Mouse (Mus musculus) MEL-GATA-1-ER (cell line): Measurements from ENCODE around the gene Ccdc194.
A peak's percentile ranks its signal among the peaks of the same experiment; 100 is the strongest.

Source experiments
- DNase-seq: peaks from one replicate; pipeline ENCODE4 v3.0.0-alpha.2; 2012; ENCODE audit warnings: low read depth; ENCODE audit errors: extremely low read depth

Ccdc194 gene

DNA sequence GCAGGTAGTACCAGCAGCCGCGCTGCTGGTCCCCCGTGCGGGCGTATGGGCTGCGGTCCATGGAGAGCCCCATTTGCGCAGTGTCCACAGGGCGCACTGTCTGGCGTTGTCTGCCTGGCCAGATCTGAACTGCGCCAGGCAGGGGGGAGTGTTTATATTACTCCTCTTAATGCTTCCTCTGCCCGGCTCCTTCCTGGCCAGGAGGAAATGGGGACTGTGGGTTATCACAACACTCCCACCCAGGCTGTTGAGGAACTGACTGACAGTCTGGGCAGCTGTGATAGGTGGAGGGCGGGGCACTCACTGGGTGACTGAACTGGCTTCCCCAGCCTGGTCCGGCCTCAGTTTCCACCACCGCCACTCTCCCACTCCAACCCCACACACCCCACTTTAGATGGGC, 13.9 kb downstream of the Ccdc194 start, which contains the start of gene Plvap:
Gene Plvap, minus strand, starts transcription at position 109 of the 400 bp plus-strand sequence.
- DNase-seq = peak; percentile 94

DNA sequence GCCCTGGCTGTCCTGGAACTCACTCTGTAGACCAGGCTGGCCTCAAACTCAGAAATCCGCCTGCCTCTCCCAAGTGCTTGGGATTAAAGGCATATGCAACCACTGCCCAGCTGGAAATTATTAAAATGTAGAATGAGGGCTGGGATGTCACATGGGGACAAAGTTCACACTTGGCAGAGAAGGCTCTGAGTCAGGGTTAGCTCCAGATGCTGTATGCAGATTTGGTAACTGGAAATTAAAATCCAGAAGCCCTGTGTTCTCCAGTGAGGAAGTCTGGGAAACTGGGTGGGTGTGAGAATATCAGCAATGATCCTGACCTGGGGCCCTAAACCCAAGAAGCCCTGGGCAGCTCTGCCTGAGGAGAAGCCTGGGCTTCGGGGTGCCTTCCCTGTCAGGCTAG, 16.2 kb downstream of the Ccdc194 start:
- no peak for DNase-seq

- no peak for DNase-seq
Measured at GRCm38 (mm10) chr8:71507589-71508104, 17.9 kb downstream of the Ccdc194 start.

GRCm38 (mm10) chr8:71505979-71506378, 19.5 kb downstream of the Ccdc194 start:
- no peak for DNase-seq

- no peak for DNase-seq
Measured at GRCm38 (mm10) chr8:71505326-71505725, 20.2 kb downstream of the Ccdc194 start.

DNA sequence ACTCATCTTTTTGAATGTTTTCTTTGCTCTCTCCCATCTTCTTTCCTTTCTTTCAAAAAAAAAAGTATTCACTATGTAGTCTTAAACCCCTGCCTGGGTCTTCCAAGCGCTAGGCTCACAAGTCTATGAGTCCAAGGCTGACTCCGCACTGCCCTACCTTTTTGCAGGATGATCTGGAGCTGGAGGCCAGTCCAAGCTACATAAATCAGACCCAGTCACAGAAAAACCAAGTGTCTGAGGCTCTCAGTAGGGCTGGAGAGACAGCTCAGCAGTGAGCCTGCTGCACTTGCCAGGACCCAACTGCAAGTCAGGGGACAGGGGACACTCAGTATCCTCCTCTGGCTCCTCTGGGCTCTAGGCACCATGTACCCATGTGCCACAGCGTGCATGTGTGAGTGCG, 21.2 kb downstream of the Ccdc194 start:
- DNase-seq = no peak

DNA sequence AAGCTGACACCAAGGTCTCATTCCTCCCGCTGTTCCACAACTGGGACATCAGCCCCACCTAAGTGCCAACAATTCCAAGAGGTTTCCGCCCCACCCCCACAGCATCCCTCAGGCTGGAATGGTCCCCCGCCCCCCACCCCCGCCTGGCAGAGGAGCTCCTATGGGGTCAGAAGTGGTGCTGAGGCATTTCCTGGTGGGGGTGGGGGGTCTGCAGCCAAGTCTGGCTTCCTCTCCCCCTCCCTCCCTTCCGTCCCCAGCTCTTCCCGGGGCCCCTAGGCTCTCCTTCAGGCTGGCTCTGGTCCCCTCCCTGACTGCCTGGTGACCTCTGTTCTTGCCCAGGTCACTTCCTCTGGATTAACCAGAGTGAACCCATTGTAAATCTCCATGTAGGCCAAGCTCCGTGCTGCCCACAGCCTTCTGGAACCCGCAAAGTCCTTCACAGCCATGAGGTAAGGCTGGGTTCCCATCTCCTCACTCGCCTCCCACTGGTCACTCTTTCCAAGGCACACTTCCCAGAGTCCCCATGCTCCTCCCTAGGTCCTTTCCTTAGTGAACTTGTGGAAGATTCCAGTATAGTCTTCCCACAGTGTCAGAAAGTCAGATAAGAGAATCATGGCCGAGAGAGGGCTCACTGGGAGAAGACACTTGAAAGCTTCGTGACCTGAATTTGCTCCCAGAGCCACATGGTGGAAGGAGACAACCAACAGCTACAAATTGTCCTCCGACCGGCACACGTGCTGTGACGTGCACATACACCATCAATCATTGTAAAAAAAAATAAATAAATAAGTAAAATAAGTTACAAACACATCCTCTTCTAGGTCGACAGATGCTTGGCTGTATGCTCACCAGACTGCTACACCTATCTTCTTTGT, 26.5 kb downstream of the Ccdc194 start:
- DNase-seq = no peak

DNA sequence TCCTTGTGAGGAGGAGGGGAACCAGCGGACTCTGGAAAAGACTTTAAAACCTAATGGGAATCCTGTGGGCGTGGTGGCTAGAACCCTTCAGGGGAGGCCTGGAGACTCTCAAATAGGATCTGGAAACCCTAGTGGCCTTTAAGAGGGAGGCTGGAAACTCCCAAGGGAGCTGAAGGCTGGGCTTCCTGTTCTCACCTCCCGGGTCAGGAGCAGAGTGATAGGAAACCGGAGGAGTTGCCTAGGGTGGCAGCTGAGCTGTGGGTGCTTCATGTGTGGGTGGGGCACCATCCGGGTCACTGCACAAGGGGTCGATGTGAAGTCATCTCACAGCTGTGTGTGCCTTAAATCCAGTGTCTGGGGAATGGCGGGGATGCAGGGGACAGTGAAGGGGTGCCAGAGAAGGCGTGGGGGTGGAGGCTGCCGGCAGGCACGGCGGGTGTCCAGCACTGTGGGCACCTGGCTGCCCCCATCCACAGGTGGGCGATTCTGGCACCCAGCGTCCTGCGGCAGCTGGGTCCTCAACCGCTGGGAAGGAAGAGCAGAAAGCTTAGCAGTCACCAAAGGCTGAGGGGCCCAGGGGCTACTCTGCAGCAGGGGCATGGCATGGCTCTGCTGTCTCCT, 27.5 kb downstream of the Ccdc194 start:
- DNase-seq = no peak

- DNase-seq = no peak
Measured at GRCm38 (mm10) chr8:71497077-71497645, 28.4 kb downstream of the Ccdc194 start.

DNA sequence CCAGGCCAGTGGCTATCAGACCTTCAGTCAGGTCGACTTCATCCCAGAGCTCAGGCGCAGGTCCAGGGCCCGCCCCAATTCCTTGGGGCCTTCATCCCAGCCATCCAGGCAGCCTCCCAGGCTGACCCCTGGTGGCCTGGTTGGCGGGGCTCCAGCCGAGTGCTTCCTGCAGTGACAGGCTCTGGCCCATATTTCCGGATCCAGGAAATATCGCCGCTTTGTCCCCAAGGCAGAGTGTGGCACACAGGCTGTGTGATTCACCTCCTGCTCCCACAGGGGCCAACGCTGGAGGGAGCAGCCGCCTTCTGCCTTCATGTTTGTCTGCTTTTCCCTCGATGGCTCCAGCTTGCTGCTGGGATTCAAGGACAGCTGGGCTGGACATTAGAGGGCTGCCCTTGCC, 29.0 kb downstream of the Ccdc194 start:
- no peak for DNase-seq

DNA sequence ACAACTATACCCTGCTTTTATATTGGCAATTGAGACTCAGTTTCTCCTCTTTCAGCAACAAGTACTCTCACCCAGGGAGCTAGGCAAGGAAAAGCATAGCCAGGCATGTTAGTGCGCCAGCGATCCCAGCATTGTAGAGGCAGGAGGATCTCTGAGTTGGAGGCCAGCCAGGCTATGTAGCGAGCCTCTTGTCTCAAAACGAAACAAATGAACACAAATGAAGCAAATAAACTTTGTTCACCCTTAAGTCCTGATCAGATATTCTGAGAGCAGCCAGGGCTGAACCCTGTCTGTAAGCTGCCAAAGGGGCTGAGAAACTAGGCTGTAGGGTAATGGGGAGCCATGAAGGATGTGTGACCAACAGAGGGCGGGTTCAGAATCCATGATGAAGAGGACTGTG, 29.7 kb downstream of the Ccdc194 start:
- DNase-seq = no peak

GRCm38 (mm10) chr8:71495039-71495438, 30.5 kb downstream of the Ccdc194 start:
- no peak for DNase-seq

DNA sequence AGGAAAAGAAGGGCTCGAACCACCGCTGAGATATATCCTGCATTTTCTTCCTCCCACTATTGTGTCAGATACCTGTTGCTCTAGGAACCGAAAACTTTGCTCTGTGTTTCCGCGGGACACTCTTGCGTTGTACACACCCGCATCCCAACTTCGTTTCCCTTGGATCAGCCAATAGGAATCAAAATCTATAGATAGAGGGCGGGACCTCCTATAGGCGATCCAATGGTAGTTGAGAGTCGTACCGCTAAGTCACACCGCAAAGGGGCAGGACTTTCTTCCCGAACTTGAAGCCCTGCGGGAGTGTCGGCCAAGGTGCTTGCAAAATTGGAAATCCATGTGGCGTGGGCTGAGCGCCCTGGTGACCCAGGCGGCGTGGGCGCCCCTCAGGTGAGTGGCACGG, 37.1 kb downstream of the Ccdc194 start:
- peak; percentile 96 for DNase-seq

GRCm38 (mm10) chr8:71487691-71488445, 37.6 kb downstream of the Ccdc194 start, which contains the start of gene Gtpbp3:
Gene Gtpbp3, plus strand, starts transcription at chr8:71488103.
- peak; percentile 72 for DNase-seq

GRCm38 (mm10) chr8:71486136-71486529, 39.4 kb downstream of the Ccdc194 start:
- no peak for DNase-seq

GRCm38 (mm10) chr8:71485142-71486135, 40.1 kb downstream of the Ccdc194 start, which contains the start of gene Ano8:
Gene Ano8, minus strand, starts transcription at chr8:71485963.
- peak; percentile 80 for DNase-seq

DNA sequence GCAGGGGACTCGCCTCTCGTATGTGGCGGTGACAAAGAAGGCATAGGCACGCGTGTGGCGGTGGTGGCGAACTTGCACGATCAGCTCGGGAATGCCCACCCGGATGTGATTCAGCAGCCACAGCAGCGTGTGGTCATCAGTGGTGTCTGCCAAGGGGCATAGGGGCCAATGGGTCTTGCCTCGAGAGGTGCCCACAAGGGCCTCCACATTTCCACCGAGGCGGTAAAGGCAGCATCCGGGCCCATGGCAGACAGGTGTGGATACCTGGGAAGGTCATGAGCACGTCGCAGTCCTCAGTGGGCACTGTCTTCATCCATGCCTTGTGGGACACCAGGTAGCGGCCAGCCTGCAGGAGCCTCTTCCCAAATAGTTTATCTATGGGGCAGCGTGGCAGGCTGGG, 40.8 kb downstream of the Ccdc194 start:
- no peak for DNase-seq

DNA sequence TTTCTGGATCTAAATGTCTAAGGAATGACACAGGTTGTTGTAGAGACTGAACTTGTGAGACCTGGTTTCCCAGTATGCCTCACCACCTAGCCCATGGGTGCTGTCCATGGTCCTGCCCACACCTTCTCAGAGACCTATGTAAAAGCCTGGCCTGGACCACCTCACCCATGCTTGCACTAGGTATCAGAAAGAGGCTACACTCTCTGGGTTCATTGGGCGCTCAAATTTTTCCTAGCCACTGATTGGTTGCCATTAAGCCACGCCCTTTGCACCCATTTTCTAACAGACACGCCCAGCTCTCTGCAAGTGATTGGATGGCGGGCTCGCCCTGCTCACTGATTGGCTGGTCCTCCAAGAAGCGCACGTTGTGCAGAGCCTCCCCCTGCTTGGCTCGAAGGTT, 41.6 kb downstream of the Ccdc194 start:
- DNase-seq = peak; percentile 85

GRCm38 (mm10) chr8:71478943-71479342, 46.6 kb downstream of the Ccdc194 start:
- no peak for DNase-seq
